Mouse (Mus musculus): ENCODE measurements at regions not wholly inside any gene's neighbourhood (a gene's known extent, or its start where the extent isn't known, plus 50 kb on each side); places are given as distances from the start of the nearest gene placed in this dataset.
A peak's percentile ranks its signal among the peaks of the same experiment; 100 is the strongest.

DNA sequence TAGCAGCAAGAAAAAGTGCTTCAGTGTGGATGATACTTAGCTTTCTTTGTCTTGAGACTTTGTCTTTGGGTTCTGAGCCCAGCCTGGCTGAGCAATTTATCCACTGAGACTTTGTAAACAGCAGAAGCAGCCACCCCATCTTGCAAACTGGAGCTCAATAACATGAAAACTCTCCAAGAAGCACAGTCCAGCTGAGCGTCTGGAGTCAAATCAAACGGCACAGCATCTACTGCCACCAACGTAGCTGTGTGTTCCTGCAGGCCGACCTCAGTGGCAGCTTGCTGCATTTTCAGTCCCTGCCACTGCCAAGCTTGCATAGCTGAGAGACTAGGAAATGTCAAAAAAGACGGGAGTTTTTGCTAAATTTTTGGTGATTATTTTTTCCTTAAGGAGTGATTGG lies 68.8 kb upstream of the Galnt17 start:
- Histone ChIP-seq H3K27me3 (no peaks in the 10 kb centered on the region), H3K4me2 (replicated peaks) (no peak overlapping the region), H3K9me3 (replicated peaks) (no peaks in the 10 kb centered on the region), H3K36me3 (no peaks in the 10 kb centered on the region), H3K4me3 (replicated peaks) (no peak overlapping the region), H3K9ac (no peak overlapping the region), H3K27ac (replicated peaks) (no peak overlapping the region), H3K4me1 (no peaks in the 10 kb centered on the region)
- no peak for ATAC-seq (ENCODE audit: insufficient number of reproducible peaks, low FRiP score, low TSS enrichment, low read depth)
- 64% methylated on average over 5 of the region's 5 CpGs for WGBS

GRCm38 (mm10) chr5:131371341-131372134 lies 63.2 kb upstream of the Galnt17 start:
- Histone ChIP-seq H3K4me1 (peaks cover 11% of the 10 kb centered on the region; the same call in 1 of the 2 replicates), H3K9me3 (replicated peaks) (no peaks in the 10 kb centered on the region), H3K4me3 (replicated peaks) (no peak overlapping the region), H3K4me2 (replicated peaks) (no peak overlapping the region), H3K27ac (replicated peaks) (peak overlapping the region; percentile 80), H3K9ac (no peak overlapping the region), H3K36me3 (no peaks in the 10 kb centered on the region), H3K27me3 (no peaks in the 10 kb centered on the region)
- 36% methylated on average over 4 of the region's 4 CpGs for WGBS
- peak; percentile 67 for ATAC-seq (ENCODE audit: insufficient number of reproducible peaks, low FRiP score, low TSS enrichment, low read depth)

DNA sequence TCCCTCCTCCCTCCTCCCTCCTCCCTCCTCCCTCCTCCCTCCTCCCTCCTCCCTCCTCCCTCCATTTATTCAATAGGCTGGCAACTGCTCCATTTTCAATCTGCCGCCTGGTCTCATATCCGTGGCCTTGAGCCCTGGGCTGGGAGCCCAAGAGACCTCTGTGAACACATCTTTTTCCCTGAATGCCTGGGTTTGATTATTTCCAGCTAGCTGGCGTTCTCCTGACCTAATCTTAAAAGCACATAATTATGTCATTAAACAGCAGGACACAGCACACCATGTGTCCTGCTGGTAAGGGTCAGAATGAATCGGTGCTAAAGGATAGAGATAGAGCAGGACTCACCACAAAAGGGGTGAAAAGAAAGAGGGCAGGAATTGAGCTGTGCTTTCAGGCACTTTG lies 59.2 kb upstream of the Galnt17 start:
- no peak for ATAC-seq (ENCODE audit: insufficient number of reproducible peaks, low FRiP score, low TSS enrichment, low read depth)

DNA sequence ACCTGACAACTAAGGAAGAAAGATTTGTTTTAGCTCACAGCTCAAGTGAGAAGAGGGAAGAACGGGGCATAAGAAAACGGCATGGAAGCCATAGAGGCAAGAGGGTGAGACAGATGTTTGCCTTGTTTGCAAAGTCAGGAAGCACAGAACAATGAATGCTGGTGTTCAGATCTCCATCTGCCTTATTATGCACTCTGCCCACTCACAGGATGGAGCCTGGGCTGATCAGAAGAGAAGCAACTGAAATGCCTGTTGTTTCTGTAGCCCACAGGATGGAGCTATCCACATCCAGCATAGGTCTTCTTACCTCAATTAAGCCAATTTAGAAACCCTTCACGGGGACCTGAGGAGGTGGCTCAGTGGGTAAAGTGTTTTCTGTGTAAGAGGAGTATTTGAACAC lies 51.5 kb upstream of the Galnt17 start:
- 75% methylated on average over 3 of the region's 3 CpGs for WGBS
- Histone ChIP-seq H3K4me3 (replicated peaks) (no peak overlapping the region), H3K27ac (replicated peaks) (no peak overlapping the region), H3K9me3 (replicated peaks) (no peaks in the 10 kb centered on the region), H3K36me3 (no peaks in the 10 kb centered on the region), H3K4me2 (replicated peaks) (no peak overlapping the region), H3K9ac (no peak overlapping the region), H3K4me1 (no peaks in the 10 kb centered on the region), H3K27me3 (no peaks in the 10 kb centered on the region)
- no peak for ATAC-seq (ENCODE audit: insufficient number of reproducible peaks, low FRiP score, low TSS enrichment, low read depth)

More for the DNA sequence above, 59.2 kb upstream of the Galnt17 start:
- Histone ChIP-seq H3K9ac (no peak overlapping the region), H3K4me1 (peaks cover 11% of the 10 kb centered on the region; the same call in 1 of the 2 replicates), H3K9me3 (replicated peaks) (no peaks in the 10 kb centered on the region), H3K4me2 (replicated peaks) (no peak overlapping the region), H3K36me3 (no peaks in the 10 kb centered on the region), H3K4me3 (replicated peaks) (no peak overlapping the region), H3K27ac (replicated peaks) (no peak overlapping the region), H3K27me3 (no peaks in the 10 kb centered on the region)
- 26% methylated on average over 4 of the region's 4 CpGs for WGBS

Data from embryonic facial prominence, embryonic 15.5 days (tissue).